Mouse (Mus musculus): ENCODE results near the gene Olfr644. TPM values are rescaled to one million over a fixed set of nuclear protein-coding genes. Genes with fewer than 3 reads are reported as not detected.

Gene Olfr644
- polyA plus RNA-seq, 1 experiment from 2014 or later = not detected

DNA sequence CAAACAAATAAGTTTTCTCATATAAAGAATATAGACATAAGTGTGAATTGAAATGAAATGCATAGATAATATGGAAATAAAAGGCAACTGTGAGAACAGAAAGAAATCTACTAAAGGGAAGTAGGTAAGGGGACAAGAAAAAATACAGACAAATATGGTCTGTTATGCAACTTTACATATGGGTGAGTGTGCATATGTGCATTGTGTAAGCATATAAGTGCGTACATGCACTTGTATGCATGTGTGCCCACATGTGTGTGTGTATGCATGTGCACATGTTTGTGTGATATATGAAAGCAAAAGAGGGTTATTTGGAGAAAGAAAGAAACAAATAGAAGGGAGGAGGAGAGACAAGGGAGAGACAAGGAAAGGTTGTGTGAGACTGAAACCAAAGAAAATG, 52.7 kb downstream of the Olfr644 start:
- Histone ChIP-seq H3K9ac (no peak overlapping the region), H3K27me3 (no peaks in the 10 kb centered on the region), H3K27ac (no peak overlapping the region), H3K4me2 (no peak overlapping the region), H3K4me1 (no peaks in the 10 kb centered on the region), H3K36me3 (no peaks in the 10 kb centered on the region), H3K4me3 (no peak overlapping the region), H3K9me3 (no peaks in the 10 kb centered on the region)
- no peak for ATAC-seq (ENCODE audit: borderline replicate concordance, extremely low read depth, low FRiP score, low TSS enrichment)
- 81% methylated on average over 1 of the region's 1 CpGs for WGBS

DNA sequence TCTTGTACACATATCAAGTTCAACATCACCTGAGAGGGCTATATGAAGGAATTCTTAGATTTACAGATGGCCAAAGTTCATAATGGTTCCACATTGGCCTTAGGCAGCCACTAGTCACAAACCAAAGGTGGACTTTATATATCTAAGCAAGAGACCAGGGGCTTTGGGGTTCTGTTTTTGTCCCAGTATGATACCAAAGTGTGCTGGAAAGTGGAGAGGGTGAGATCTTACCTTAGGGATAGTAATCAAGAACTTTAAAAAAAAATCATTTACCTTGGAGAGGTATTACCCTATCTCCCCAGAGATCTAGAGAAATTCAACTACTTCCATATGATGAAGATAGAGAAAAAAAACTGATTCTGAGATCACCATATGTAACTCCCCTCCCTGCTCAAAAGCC, 54.5 kb downstream of the Olfr644 start, which contains the start of gene Olfr639:
Olfr639 (minus strand) TSS at position 101 of the 400 bp plus-strand sequence.
- no peak within 1 kb of the TSS for H3K9ac ChIP-seq
- ATAC-seq (ENCODE audit: borderline replicate concordance, extremely low read depth, low FRiP score, low TSS enrichment) = no peak
- H3K27ac ChIP-seq = no peak within 1 kb of the TSS
- H3K9me3 ChIP-seq = no peaks in the 10 kb centered on the region
- H3K4me2 ChIP-seq = no peak within 1 kb of the TSS
- H3K4me3 ChIP-seq = no peak within 1 kb of the TSS
- H3K27me3 ChIP-seq = no peaks in the 10 kb centered on the region
- H3K36me3 ChIP-seq = no peaks in the 10 kb centered on the region
- H3K4me1 ChIP-seq = no peaks in the 10 kb centered on the region

Other genes with a start within 250 kb of the Olfr644 start
- gene Hbb-bs, start 243.8 kb downstream of the Olfr644 start, polyA plus RNA-seq (2015; fragmentation: Nextera tagmentation; extraction: Ambion mirVana) = 14,530 and 15,290 TPM in 2 replicates
- not detected in 2 replicates for gene Hbb-bh2, start 231.3 kb downstream of the Olfr644 start, polyA plus RNA-seq (2015; fragmentation: Nextera tagmentation; extraction: Ambion mirVana)
- 8.2 and 12.5 TPM in 2 replicates for gene Hbb-bh1, start 228.7 kb downstream of the Olfr644 start, polyA plus RNA-seq (2015; fragmentation: Nextera tagmentation; extraction: Ambion mirVana)
- gene Hbb-y, start 218.7 kb downstream of the Olfr644 start, polyA plus RNA-seq (2015; fragmentation: Nextera tagmentation; extraction: Ambion mirVana) = 807 and 1,263 TPM in 2 replicates
- not detected in 2 replicates for gene Olfr66, start 185.6 kb downstream of the Olfr644 start, polyA plus RNA-seq (2015; fragmentation: Nextera tagmentation; extraction: Ambion mirVana)
- gene Olfr64, start 177.4 kb downstream of the Olfr644 start, polyA plus RNA-seq (2015; fragmentation: Nextera tagmentation; extraction: Ambion mirVana) = not detected in 2 replicates
- not detected in 2 replicates for gene Olfr65, start 168.4 kb downstream of the Olfr644 start, polyA plus RNA-seq (2015; fragmentation: Nextera tagmentation; extraction: Ambion mirVana)
- gene Olfr631, start 143.0 kb downstream of the Olfr644 start, polyA plus RNA-seq (2015; fragmentation: Nextera tagmentation; extraction: Ambion mirVana) = not detected in 2 replicates
- gene Olfr632, start 137.5 kb downstream of the Olfr644 start, polyA plus RNA-seq (2015; fragmentation: Nextera tagmentation; extraction: Ambion mirVana) = not detected in 2 replicates
- not detected in 2 replicates for gene Olfr633, start 127.4 kb downstream of the Olfr644 start, polyA plus RNA-seq (2015; fragmentation: Nextera tagmentation; extraction: Ambion mirVana)
- gene Olfr635, start 100.7 kb downstream of the Olfr644 start, polyA plus RNA-seq (2015; fragmentation: Nextera tagmentation; extraction: Ambion mirVana) = not detected in 2 replicates
- gene Olfr638, start 73.1 kb downstream of the Olfr644 start, polyA plus RNA-seq (2015; fragmentation: Nextera tagmentation; extraction: Ambion mirVana) = not detected in 2 replicates
- not detected in 2 replicates for gene Olfr639, start 54.6 kb downstream of the Olfr644 start, polyA plus RNA-seq (2015; fragmentation: Nextera tagmentation; extraction: Ambion mirVana)
- not detected in 2 replicates for gene Olfr640, start 46.3 kb downstream of the Olfr644 start, polyA plus RNA-seq (2015; fragmentation: Nextera tagmentation; extraction: Ambion mirVana)
- not detected in 2 replicates for gene Olfr641, start 36.4 kb downstream of the Olfr644 start, polyA plus RNA-seq (2015; fragmentation: Nextera tagmentation; extraction: Ambion mirVana)
- not detected in 2 replicates for gene Olfr642, start 19.2 kb downstream of the Olfr644 start, polyA plus RNA-seq (2015; fragmentation: Nextera tagmentation; extraction: Ambion mirVana)
- not detected in 2 replicates for gene 4930516K23Rik, start 10.4 kb downstream of the Olfr644 start, polyA plus RNA-seq (2015; fragmentation: Nextera tagmentation; extraction: Ambion mirVana)
- gene Olfr645, start 13.6 kb upstream of the Olfr644 start, polyA plus RNA-seq (2015; fragmentation: Nextera tagmentation; extraction: Ambion mirVana) = not detected in 2 replicates
- not detected in 2 replicates for gene Olfr646, start 33.0 kb upstream of the Olfr644 start, polyA plus RNA-seq (2015; fragmentation: Nextera tagmentation; extraction: Ambion mirVana)
- gene Ubqln5, start 58.0 kb upstream of the Olfr644 start, polyA plus RNA-seq (2015; fragmentation: Nextera tagmentation; extraction: Ambion mirVana) = not detected in 2 replicates
- gene Olfr643, start 65.5 kb upstream of the Olfr644 start, polyA plus RNA-seq (2015; fragmentation: Nextera tagmentation; extraction: Ambion mirVana) = not detected in 2 replicates
- gene Ubqln3, start 71.4 kb upstream of the Olfr644 start, polyA plus RNA-seq (2015; fragmentation: Nextera tagmentation; extraction: Ambion mirVana) = not detected in 2 replicates
- not detected in 2 replicates for gene Ubqlnl, start 78.7 kb upstream of the Olfr644 start, polyA plus RNA-seq (2015; fragmentation: Nextera tagmentation; extraction: Ambion mirVana)
- not detected in 2 replicates for gene Olfm5, start 93.0 kb upstream of the Olfr644 start, polyA plus RNA-seq (2015; fragmentation: Nextera tagmentation; extraction: Ambion mirVana)
- 0.12 and 0.20 TPM in 2 replicates for gene Olfr648, start 111.5 kb upstream of the Olfr644 start, polyA plus RNA-seq (2015; fragmentation: Nextera tagmentation; extraction: Ambion mirVana)
- gene Olfr649, start 124.1 kb upstream of the Olfr644 start, polyA plus RNA-seq (2015; fragmentation: Nextera tagmentation; extraction: Ambion mirVana) = not detected in 2 replicates
- gene Trim6, start 146.9 kb upstream of the Olfr644 start, polyA plus RNA-seq (2015; fragmentation: Nextera tagmentation; extraction: Ambion mirVana) = 0.75 and 0.98 TPM in 2 replicates
- gene Trim34a, start 172.6 kb upstream of the Olfr644 start, polyA plus RNA-seq (2015; fragmentation: Nextera tagmentation; extraction: Ambion mirVana) = 1.9 and 2.3 TPM in 2 replicates
- gene Trim5, start 216.2 kb upstream of the Olfr644 start, polyA plus RNA-seq (2015; fragmentation: Nextera tagmentation; extraction: Ambion mirVana) = 0.26 and 0.31 TPM in 2 replicates
- gene Trim12a, start 243.6 kb upstream of the Olfr644 start, polyA plus RNA-seq (2015; fragmentation: Nextera tagmentation; extraction: Ambion mirVana) = 4.2 and 5.6 TPM in 2 replicates